Mouse (Mus musculus): Measurements from ENCODE around the gene Agbl2. TPM values are rescaled to one million over a fixed set of nuclear protein-coding genes. Genes with fewer than 3 reads are reported as not detected.

Gene Agbl2
- polyA plus RNA-seq, 1 experiment = not detected

DNA sequence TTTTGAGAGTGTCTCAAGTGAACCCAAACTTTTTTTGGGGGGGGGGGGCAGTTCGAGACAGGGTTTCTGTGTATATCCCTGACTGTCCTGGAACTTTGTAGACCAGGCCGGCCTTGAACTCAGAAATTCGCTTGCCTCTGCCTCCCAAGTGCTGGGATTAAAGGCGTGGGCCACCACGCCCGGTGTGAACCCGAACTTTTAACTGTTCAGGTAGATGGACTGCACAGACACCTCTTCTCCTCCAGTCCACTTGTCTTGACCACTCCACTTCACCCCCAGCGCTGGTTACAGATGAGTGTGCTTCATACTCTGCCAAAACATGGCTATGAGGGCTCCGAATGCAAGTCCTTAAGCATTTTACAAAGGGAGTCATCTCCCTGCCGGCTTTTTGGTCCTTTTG lies 35.4 kb upstream of the Agbl2 start:
- peaks cover 53% of the 10 kb centered on the region for H3K36me3 ChIP-seq (ENCODE audit: control insufficient read depth)

DNA sequence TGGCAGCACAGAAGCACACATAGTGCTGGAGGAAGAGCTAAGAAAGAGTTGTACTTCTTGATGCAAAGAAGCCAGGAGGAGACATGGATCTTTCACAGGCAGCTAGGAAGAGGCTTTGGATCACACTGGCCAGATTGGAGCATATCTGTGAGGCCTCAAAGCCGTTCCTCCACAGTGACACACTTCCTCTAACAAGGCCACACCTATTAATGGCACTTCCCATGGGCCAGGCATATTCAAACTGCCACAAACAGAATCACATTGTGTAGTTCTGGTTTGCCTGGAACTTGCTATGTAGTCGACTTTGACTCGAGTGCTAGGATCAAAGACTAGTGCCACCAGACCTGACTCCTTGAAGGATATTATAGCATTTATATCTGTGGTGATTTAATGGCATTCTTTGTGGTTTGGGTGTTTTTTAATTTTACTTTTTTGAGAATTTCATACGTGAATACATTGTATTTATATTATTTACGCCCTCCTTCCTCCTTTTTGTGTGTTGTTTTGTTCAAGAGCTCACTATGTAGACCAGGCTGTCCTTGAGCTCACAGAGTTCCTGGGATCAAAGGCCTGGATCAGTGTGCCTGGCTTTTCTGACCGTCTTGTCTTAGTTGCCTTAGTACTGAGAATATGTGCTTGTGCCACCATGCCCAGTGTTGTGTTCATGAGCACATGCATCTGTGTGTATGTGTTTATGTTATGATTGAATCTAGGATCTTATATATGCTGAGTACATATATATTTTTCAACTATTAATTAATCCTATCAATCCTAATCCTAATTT lies 32.7 kb upstream of the Agbl2 start:
- H3K4me3 ChIP-seq (replicated peaks) = no peak overlapping the region
- 0 out of 2 replicates have a peak, but pooled peaks cover 2% of the 10 kb centered on the region for H3K9me3 ChIP-seq (ENCODE audit: control insufficient read depth, low read length)
- TF ChIP-seq GATA1 (IDR thresholded peaks at IDR 0.05; ENCODE audit: low read length) (no peak), TAL1 (IDR thresholded peaks at IDR 0.05; ENCODE audit: low read length) (no peak)
- H3K4me1 ChIP-seq (ENCODE audit: control insufficient read depth) = peaks cover 40% of the 10 kb centered on the region
- H3K36me3 ChIP-seq (ENCODE audit: control insufficient read depth) = peaks cover 77% of the 10 kb centered on the region
- no peaks in the 10 kb centered on the region for H3K27me3 ChIP-seq (ENCODE audit: control insufficient read depth)

More for the DNA sequence above, 35.4 kb upstream of the Agbl2 start:
- no peaks in the 10 kb centered on the region for H3K27me3 ChIP-seq (ENCODE audit: control insufficient read depth)
- H3K4me1 ChIP-seq (ENCODE audit: control insufficient read depth) = peaks cover 48% of the 10 kb centered on the region
- H3K9me3 ChIP-seq (ENCODE audit: control insufficient read depth, low read length) = peaks cover 6% of the 10 kb centered on the region
- TF ChIP-seq GATA1 (IDR thresholded peaks at IDR 0.05; ENCODE audit: low read length) = no peak
- no peak for TF ChIP-seq TAL1 (IDR thresholded peaks at IDR 0.05; ENCODE audit: low read length)
- peak overlapping the region; percentile 96 for H3K4me3 ChIP-seq (replicated peaks)

DNA sequence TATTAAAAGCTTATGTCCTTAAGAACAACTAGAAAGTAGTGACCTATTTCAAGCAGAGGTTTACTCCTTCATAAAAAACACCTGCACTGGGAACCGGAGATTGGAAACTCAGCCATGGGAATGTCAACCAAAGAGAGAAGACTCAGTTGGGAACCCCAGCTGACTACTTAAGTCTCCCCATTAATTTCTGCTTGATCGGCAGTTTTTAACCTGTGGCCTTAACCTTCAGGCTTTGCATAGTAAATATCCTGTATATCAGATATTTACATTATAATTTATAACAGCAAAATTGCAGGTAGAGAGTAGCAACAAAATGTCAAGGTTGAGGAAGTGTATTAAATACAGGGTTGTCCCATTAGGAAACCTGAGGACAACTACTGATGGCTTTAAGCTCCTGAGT lies 29.0 kb upstream of the Agbl2 start:
- no peaks in the 10 kb centered on the region for H3K9me3 ChIP-seq (ENCODE audit: control insufficient read depth, low read length)
- peaks cover 96% of the 10 kb centered on the region for H3K36me3 ChIP-seq (ENCODE audit: control insufficient read depth)
- TF ChIP-seq GATA1 (IDR thresholded peaks at IDR 0.05; ENCODE audit: low read length) (no peak), TAL1 (IDR thresholded peaks at IDR 0.05; ENCODE audit: low read length) (no peak)
- H3K4me3 ChIP-seq (replicated peaks) = no peak overlapping the region
- peaks cover 20% of the 10 kb centered on the region for H3K4me1 ChIP-seq (ENCODE audit: control insufficient read depth)
- H3K27me3 ChIP-seq (ENCODE audit: control insufficient read depth) = no peaks in the 10 kb centered on the region

DNA sequence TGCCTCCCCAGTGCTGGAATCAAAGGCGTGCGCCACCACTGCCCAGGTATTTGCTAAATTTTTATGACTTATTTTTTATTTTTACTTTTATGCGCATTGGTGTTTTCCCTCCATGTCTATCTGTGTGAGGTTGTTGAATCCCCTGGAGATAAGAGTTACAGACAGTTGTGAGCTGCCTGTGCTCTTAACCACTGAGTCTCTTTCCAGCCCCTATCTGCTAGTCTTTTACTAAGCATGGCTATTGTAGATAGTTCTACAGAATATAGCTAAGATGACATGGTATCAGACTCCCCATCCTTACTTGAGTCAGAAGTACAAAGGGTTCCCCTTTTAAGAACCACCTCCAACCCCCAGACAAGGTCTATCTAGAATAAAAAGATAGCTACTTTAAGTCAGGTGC lies 28.3 kb upstream of the Agbl2 start:
- Histone ChIP-seq H3K27me3 (ENCODE audit: control insufficient read depth) (no peaks in the 10 kb centered on the region), H3K4me3 (replicated peaks) (no peak overlapping the region), H3K36me3 (ENCODE audit: control insufficient read depth) (peaks cover 96% of the 10 kb centered on the region), H3K4me1 (ENCODE audit: control insufficient read depth) (peaks cover 14% of the 10 kb centered on the region), H3K9me3 (ENCODE audit: control insufficient read depth, low read length) (no peaks in the 10 kb centered on the region)
- TF ChIP-seq TAL1 (IDR thresholded peaks at IDR 0.05; ENCODE audit: low read length) (no peak), GATA1 (IDR thresholded peaks at IDR 0.05; ENCODE audit: low read length) (no peak)

DNA sequence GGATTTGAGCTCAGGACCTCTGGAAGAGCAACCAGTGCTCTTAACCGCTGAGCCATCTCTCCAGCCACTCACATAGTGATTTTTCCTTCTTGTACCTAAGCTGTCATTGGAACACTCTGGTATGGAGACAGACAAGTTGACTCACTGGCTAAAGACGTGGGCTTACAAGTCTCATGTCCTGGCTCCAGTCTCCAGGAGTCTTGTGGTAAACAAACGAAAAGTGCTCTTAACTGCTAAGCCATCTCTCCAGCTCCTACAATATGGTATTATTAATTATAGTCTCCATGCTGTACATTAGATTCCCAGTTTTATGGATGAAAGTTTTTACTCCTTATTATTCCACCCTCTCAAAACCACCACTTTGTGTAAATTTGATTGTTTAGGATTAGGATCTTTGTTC lies 17.4 kb upstream of the Agbl2 start:
- TF ChIP-seq TAL1 (IDR thresholded peaks at IDR 0.05; ENCODE audit: low read length) = no peak
- no peak for TF ChIP-seq GATA1 (IDR thresholded peaks at IDR 0.05; ENCODE audit: low read length)
- H3K27me3 ChIP-seq (ENCODE audit: control insufficient read depth) = no peaks in the 10 kb centered on the region

DNA sequence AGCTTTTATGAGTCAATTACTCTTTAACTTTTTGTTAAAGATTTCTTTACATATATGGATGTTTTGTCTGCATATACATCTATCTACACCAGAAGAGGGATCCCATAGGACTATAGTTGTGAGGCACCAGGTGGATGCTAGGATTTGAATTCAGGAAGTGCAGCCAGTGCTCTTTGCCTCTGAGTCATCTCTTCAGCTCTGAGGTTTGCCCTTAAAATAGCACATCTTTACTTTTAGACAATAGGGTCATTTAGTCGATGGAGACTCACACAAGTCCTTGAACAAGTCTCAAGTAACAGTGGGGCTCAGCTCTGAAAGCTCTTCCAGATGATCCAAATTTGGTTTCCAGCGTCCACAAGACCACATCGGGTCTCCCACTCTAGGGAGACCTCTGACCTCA lies 1.2 kb upstream of the Agbl2 start:
- Histone ChIP-seq H3K4me1 (ENCODE audit: control insufficient read depth) (peaks cover 3% of the 10 kb centered on the region; the same call in 1 of the 2 replicates), H3K9me3 (ENCODE audit: control insufficient read depth, low read length) (no peaks in the 10 kb centered on the region), H3K4me3 (replicated peaks) (no peak overlapping the region), H3K36me3 (ENCODE audit: control insufficient read depth) (peaks cover 55% of the 10 kb centered on the region), H3K27me3 (ENCODE audit: control insufficient read depth) (peaks cover 26% of the 10 kb centered on the region)
- TF ChIP-seq GATA1 (IDR thresholded peaks at IDR 0.05; ENCODE audit: low read length) = no peak
- TF ChIP-seq TAL1 (IDR thresholded peaks at IDR 0.05; ENCODE audit: low read length) = no peak

More for the DNA sequence above, 17.4 kb upstream of the Agbl2 start:
- no peaks in the 10 kb centered on the region for H3K4me1 ChIP-seq (ENCODE audit: control insufficient read depth)
- H3K9me3 ChIP-seq (ENCODE audit: control insufficient read depth, low read length) = no peaks in the 10 kb centered on the region
- H3K36me3 ChIP-seq (ENCODE audit: control insufficient read depth) = peaks cover 97% of the 10 kb centered on the region
- no peak overlapping the region for H3K4me3 ChIP-seq (replicated peaks)

DNA sequence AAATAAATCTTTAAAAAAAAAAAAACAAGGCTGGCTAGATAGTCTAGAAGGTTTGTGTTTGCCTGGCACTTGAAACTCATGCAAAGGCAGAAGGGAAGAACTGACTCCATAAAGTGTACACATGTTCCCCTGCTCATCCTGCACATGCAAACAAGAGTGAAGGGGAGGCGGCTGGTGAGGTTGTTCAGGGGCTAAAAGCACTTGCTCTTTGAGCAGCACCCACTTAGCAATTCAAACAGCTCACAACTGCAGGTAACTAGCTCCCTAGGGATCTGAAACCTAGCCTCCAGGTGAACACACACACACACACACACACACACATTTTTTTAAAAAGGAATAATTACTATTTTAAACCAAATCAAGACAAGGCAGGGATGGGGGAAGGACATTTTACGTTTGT lies 589 bp upstream of the Agbl2 start:
- TF ChIP-seq GATA1 (IDR thresholded peaks at IDR 0.05; ENCODE audit: low read length) (no peak), TAL1 (IDR thresholded peaks at IDR 0.05; ENCODE audit: low read length) (no peak)
- H3K9me3 ChIP-seq (ENCODE audit: control insufficient read depth, low read length) = no peaks in the 10 kb centered on the region
- peaks cover 3% of the 10 kb centered on the region; the same call in 1 of the 2 replicates for H3K4me1 ChIP-seq (ENCODE audit: control insufficient read depth)
- H3K36me3 ChIP-seq (ENCODE audit: control insufficient read depth) = peaks cover 49% of the 10 kb centered on the region
- H3K27me3 ChIP-seq (ENCODE audit: control insufficient read depth) = peaks cover 26% of the 10 kb centered on the region
- no peak overlapping the region for H3K4me3 ChIP-seq (replicated peaks)

DNA sequence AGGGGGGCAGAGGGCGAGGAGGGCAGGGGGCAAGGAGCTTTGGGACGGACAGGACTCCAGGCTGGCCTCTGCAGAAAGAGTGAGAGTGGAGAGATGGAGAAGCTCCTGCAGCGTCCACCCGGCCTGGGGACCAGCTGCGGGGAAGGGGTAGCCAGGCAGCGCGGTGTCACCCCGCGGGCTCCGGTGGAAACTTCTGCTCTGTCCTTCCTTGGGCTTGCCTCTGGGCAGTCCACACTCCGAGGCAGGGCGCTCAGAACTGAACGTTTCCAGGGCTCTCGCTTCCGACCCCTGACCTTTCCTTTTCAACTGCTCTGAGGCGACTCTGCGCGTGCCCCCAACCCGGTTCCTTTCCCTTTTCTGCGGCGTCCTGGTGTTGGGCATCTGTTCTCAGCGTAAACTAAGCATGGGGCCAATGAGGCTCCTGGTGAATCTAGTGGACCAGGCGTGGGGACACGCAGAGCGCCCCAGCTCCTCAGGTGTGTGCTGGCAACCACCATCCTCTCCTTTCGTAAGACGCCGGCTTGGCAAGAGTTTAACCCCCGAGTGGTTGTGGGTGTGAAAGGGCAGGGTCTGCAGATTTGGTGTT lies 467 bp downstream of the Agbl2 start:
- peaks cover 26% of the 10 kb centered on the region for H3K27me3 ChIP-seq (ENCODE audit: control insufficient read depth)
- H3K36me3 ChIP-seq (ENCODE audit: control insufficient read depth) = peaks cover 38% of the 10 kb centered on the region
- peaks cover 3% of the 10 kb centered on the region; the same call in 1 of the 2 replicates for H3K4me1 ChIP-seq (ENCODE audit: control insufficient read depth)
- peak overlapping the region; percentile 38 for H3K4me3 ChIP-seq (replicated peaks)
- no peaks in the 10 kb centered on the region for H3K9me3 ChIP-seq (ENCODE audit: control insufficient read depth, low read length)
- no peak for TF ChIP-seq TAL1 (IDR thresholded peaks at IDR 0.05; ENCODE audit: low read length)
- TF ChIP-seq GATA1 (IDR thresholded peaks at IDR 0.05; ENCODE audit: low read length) = no peak

DNA sequence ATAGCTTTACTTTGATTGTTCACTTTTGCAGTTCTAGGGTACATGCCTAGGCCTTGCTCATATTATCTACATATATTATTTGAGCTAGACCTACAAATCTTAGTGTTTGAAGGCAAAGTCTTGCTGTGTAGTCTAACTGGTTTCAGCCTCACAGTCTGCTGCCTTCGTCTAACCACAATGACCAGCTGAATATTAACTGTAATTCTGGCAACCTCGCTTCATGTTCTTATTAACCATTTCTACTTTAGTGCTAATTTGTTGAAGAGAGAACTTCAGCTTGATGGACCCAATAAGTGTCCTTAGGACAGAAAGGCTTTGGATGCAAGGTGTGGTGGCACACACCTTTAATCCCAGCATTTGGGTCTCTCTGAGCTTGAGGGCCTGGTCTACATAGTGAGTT lies 5.6 kb downstream of the Agbl2 start:
- Histone ChIP-seq H3K9me3 (ENCODE audit: control insufficient read depth, low read length) (no peaks in the 10 kb centered on the region), H3K4me1 (ENCODE audit: control insufficient read depth) (no peaks in the 10 kb centered on the region), H3K36me3 (ENCODE audit: control insufficient read depth) (no peaks in the 10 kb centered on the region), H3K27me3 (ENCODE audit: control insufficient read depth) (peaks cover 13% of the 10 kb centered on the region), H3K4me3 (replicated peaks) (no peak overlapping the region)
- TF ChIP-seq GATA1 (IDR thresholded peaks at IDR 0.05; ENCODE audit: low read length) = no peak
- no peak for TF ChIP-seq TAL1 (IDR thresholded peaks at IDR 0.05; ENCODE audit: low read length)
